Mouse (Mus musculus): ENCODE results near the gene Trappc10. TPM values are rescaled to one million over a fixed set of nuclear protein-coding genes. Genes with fewer than 3 reads are reported as not detected.

Trappc10 gene
- polyA plus RNA-seq, 1 experiment from 2014 or later = 13.1 TPM

DNA sequence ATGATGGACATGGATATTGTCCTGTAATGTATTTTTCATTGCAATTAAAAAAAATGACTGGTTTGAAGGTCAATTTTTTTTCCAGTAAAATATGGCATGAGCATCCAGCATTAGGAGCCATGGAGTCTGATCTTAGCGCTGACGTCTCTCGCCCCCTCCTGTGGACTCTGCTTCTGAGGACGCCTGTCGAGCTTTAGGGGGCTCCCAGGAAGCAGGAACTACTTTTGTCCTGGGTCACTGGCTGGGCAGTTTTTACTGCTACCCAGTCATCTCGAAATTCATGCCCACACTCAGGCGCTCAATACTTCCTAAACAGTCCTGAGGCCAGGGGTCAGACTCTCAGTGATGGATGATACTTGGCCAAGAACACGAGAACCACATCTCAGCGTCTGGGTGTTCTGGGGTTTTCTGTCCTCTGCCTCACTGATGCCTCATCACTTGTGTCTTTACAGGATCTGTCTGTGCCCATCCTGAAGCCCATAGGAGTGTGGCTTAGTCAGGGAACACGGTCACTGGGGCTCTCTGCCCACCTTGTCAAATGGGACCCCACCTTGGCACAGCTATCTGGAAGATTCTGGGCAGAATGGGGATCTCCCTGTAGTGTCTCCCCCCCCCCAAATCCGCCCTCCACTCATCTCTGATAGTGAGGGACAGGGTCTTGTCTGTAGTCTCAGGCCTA lies 104.7 kb downstream of the Trappc10 start:
- H3K9me3 ChIP-seq (replicated peaks) = no peaks in the 10 kb centered on the region
- no peak for DNase-seq (ENCODE audit: low spot score)
- WGBS = 69% methylated on average over 11 of the region's 11 CpGs
- H3K36me3 ChIP-seq = no peaks in the 10 kb centered on the region
- peaks cover 26% of the 10 kb centered on the region for H3K4me1 ChIP-seq
- H3K27me3 ChIP-seq (ENCODE audit: low read depth, poor library complexity, severe bottlenecking) = no peaks in the 10 kb centered on the region; the same call in 1 of the 2 replicates
- H3K27ac ChIP-seq = no peak overlapping the region
- no peak overlapping the region for H3K4me3 ChIP-seq

- Histone ChIP-seq H3K36me3 (no peaks in the 10 kb centered on the region), H3K27ac (peak overlapping the region; percentile 23; the same call in 1 of the 2 replicates), H3K27me3 (ENCODE audit: low read depth, poor library complexity, severe bottlenecking) (no peaks in the 10 kb centered on the region), H3K4me1 (peaks cover 33% of the 10 kb centered on the region), H3K9me3 (replicated peaks) (no peaks in the 10 kb centered on the region), H3K4me3 (no peak overlapping the region)
- 67% methylated on average over 14 of the region's 14 CpGs for WGBS
- no peak for DNase-seq (ENCODE audit: low spot score)
Measured at GRCm38 (mm10) chr10:78138812-78139523, 105.5 kb downstream of the Trappc10 start.

DNA sequence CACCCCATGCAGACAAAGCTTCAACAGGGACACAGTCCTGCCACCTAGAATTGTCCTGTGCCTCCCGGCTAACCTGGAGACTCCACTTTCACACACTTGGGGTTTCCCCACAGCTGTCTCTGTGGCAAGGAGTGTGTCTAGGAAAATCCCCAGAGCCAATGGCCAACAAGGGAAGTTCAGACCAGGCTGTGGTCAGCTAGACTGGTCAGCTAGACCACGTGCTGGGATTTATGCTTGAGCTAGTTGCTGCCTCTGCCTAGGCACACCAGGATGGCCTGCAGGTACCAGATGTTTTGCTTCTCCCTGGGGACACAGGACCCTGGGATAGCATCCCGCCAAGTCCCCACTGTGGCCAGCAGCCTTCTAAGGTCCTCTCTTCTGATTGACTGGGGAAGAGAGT lies 107.2 kb downstream of the Trappc10 start:
- WGBS = 88% methylated on average over 3 of the region's 3 CpGs
- H3K27ac ChIP-seq = no peak overlapping the region
- H3K9me3 ChIP-seq (replicated peaks) = no peaks in the 10 kb centered on the region
- DNase-seq (ENCODE audit: low spot score) = no peak
- H3K4me3 ChIP-seq = no peak overlapping the region
- H3K36me3 ChIP-seq = no peaks in the 10 kb centered on the region
- H3K4me1 ChIP-seq = peaks cover 36% of the 10 kb centered on the region
- no peaks in the 10 kb centered on the region for H3K27me3 ChIP-seq (ENCODE audit: low read depth, poor library complexity, severe bottlenecking)

Other genes starting within 250 kb of the Trappc10 start
- 235 and 259 TPM in 2 replicates for gene Pfkl, start 234.6 kb downstream of the Trappc10 start, polyA plus RNA-seq (2016; fragmentation: Nextera tagmentation; extraction: Ambion mirVana)
- gene Dnmt3l, start 202.7 kb downstream of the Trappc10 start, polyA plus RNA-seq (2016; fragmentation: Nextera tagmentation; extraction: Ambion mirVana) = 0.10 TPM in 1 of 2 replicates, not detected in the other
- 0.15 and 0.21 TPM in 2 replicates for gene Aire, start 201.0 kb downstream of the Trappc10 start, polyA plus RNA-seq (2016; fragmentation: Nextera tagmentation; extraction: Ambion mirVana)
- gene Icosl, start 175.3 kb downstream of the Trappc10 start, polyA plus RNA-seq (2016; fragmentation: Nextera tagmentation; extraction: Ambion mirVana) = 2.5 and 2.6 TPM in 2 replicates
- gene D10Jhu81e, start 74.9 kb downstream of the Trappc10 start, polyA plus RNA-seq (2016; fragmentation: Nextera tagmentation; extraction: Ambion mirVana) = 19.9 and 20.3 TPM in 2 replicates
- 35.0 and 38.6 TPM in 2 replicates for gene Pwp2, start 59.5 kb downstream of the Trappc10 start, polyA plus RNA-seq (2016; fragmentation: Nextera tagmentation; extraction: Ambion mirVana)
- 38.7 and 38.8 TPM in 2 replicates for gene Agpat3, start 107.8 kb upstream of the Trappc10 start, polyA plus RNA-seq (2016; fragmentation: Nextera tagmentation; extraction: Ambion mirVana)
- 355 and 359 TPM in 2 replicates for gene Rrp1, start 168.4 kb upstream of the Trappc10 start, polyA plus RNA-seq (2016; fragmentation: Nextera tagmentation; extraction: Ambion mirVana)
- 148 and 152 TPM in 2 replicates for gene Cstb, start 181.0 kb upstream of the Trappc10 start, polyA plus RNA-seq (2016; fragmentation: Nextera tagmentation; extraction: Ambion mirVana)
- gene Pdxk, start 220.3 kb upstream of the Trappc10 start, polyA plus RNA-seq (2016; fragmentation: Nextera tagmentation; extraction: Ambion mirVana) = 11.7 and 11.8 TPM in 2 replicates

Measured in limb, embryonic 10.5 days (tissue).